Mouse (Mus musculus) gastrocnemius, postnatal 14 days (tissue): ENCODE measurements around the gene Rhbdl1. TPM values are rescaled to one million over a fixed set of nuclear protein-coding genes. Genes with fewer than 3 reads are reported as not detected.

Experiments
- DNase-seq: peaks from one replicate; pipeline ENCODE4 v3.0.0; 2021; ENCODE audit warnings: mixed read lengths
- intact Hi-C: fragments of 180-260 bp; cut with DNase I; formaldehyde crosslinking; loops from one replicate; pipeline ENCODE4 v1.15.1; 2025; ENCODE audit warnings: low total_unique reads
- total RNA-seq, 2 experiments: library from RNA; stranded (reverse); gene quantifications; 2 replicates each; pipeline ENCODE4 v1.2.3; 2021

Rhbdl1 gene
- total RNA-seq, 2 experiments from 2014 or later = 11.7 to 12.0 TPM

GRCm38 (mm10) chr17:25843636-25844395 lies 6.7 kb upstream of the Rhbdl1 start:
- DNase-seq = no peak
- intact Hi-C loops = no loop called here

- no peak for DNase-seq
- intact Hi-C loops = no loop called here
Measured at GRCm38 (mm10) chr17:25843122-25843521, 6.0 kb upstream of the Rhbdl1 start.

- intact Hi-C loops = no loop called here
- DNase-seq = no peak
Measured at GRCm38 (mm10) chr17:25842509-25842908, 5.4 kb upstream of the Rhbdl1 start.

- intact Hi-C loops = no loop called here
- no peak for DNase-seq
Measured at GRCm38 (mm10) chr17:25841117-25841880, 4.2 kb upstream of the Rhbdl1 start, which contains the start of gene Gm20683. Gene Gm20683, minus strand, starts transcription at chr17:25841763.

GRCm38 (mm10) chr17:25840519-25840918 lies 3.4 kb upstream of the Rhbdl1 start:
- intact Hi-C loops = no loop called here
- no peak for DNase-seq

- intact Hi-C loops = no loop called here
- DNase-seq = no peak
Measured at GRCm38 (mm10) chr17:25839455-25840235, 2.5 kb upstream of the Rhbdl1 start.

- DNase-seq = no peak
- intact Hi-C loops = no loop called here
Measured at GRCm38 (mm10) chr17:25838904-25839303, 1.8 kb upstream of the Rhbdl1 start.

GRCm38 (mm10) chr17:25837533-25837932 lies 438 bp upstream of the Rhbdl1 start:
- intact Hi-C loops = no loop called here

GRCm38 (mm10) chr17:25836397-25837075 lies 559 bp downstream of the Rhbdl1 start:
- no peak for DNase-seq

More at GRCm38 (mm10) chr17:25837533-25837932, 438 bp upstream of the Rhbdl1 start:
- no peak for DNase-seq

GRCm38 (mm10) chr17:25835816-25836215 lies 1.3 kb downstream of the Rhbdl1 start:
- intact Hi-C loops = no loop called here
- DNase-seq = no peak

More at GRCm38 (mm10) chr17:25836397-25837075, 559 bp downstream of the Rhbdl1 start:
- intact Hi-C loops = no loop called here

- no peak for DNase-seq
Measured at GRCm38 (mm10) chr17:25835301-25835700, 1.8 kb downstream of the Rhbdl1 start.

GRCm38 (mm10) chr17:25834595-25835222 lies 2.4 kb downstream of the Rhbdl1 start:
- DNase-seq = no peak
- intact Hi-C loops = no loop called here

More at GRCm38 (mm10) chr17:25835301-25835700, 1.8 kb downstream of the Rhbdl1 start:
- intact Hi-C loops = no loop called here

GRCm38 (mm10) chr17:25833961-25834594 lies 3.0 kb downstream of the Rhbdl1 start:
- no peak for DNase-seq
- intact Hi-C loops = no loop called here

GRCm38 (mm10) chr17:25833291-25833663 lies 3.8 kb downstream of the Rhbdl1 start, which contains the start of gene Stub1:
Gene Stub1, minus strand, starts transcription at chr17:25833404.
- DNase-seq = peak; percentile 95
- intact Hi-C loops = no loop called here

GRCm38 (mm10) chr17:25832436-25833290 lies 4.4 kb downstream of the Rhbdl1 start:
- DNase-seq = peak; percentile 100
- intact Hi-C loops = no loop called here

GRCm38 (mm10) chr17:25831451-25832281 lies 5.4 kb downstream of the Rhbdl1 start:
- intact Hi-C loops = no loop called here
- DNase-seq = peak; percentile 55
